Mouse (Mus musculus) embryonic facial prominence, embryonic 11.5 days (tissue): ENCODE data around the gene 1810010H24Rik. TPM values are rescaled to one million over a fixed set of nuclear protein-coding genes. Genes with fewer than 3 reads are reported as not detected.
"Not testable (repeated sequence)": the region's sequence is repeated elsewhere in the genome, so short reads cannot be mapped to it uniquely, and the experiment has no call there.

Source experiments
- ATAC-seq: fragments of 200-750 bp; cut with Nextera tagmentation; replicated peaks from 2 replicates; pipeline ENCODE4 v1.8.0; 2017; ENCODE audit warnings: low read depth; ENCODE audit not compliant: insufficient number of reproducible peaks, low FRiP score, low TSS enrichment
- DNase-seq: peaks from one replicate; pipeline ENCODE4 v3.0.0-alpha.2; 2015; ENCODE audit warnings: low spot score
- H3K27ac ChIP-seq: fragments of 300-500 bp; sonication (generic); replicated peaks from 2 replicates; pipeline ENCODE4 v1.5.1; 2014; ENCODE audit warnings: mild to moderate bottlenecking, low read depth, low read length, control low read depth
- H3K27me3 ChIP-seq: fragments of 300-500 bp; sonication (generic); 2 replicates; pipeline ENCODE4 v1.6.1; 2014; ENCODE audit warnings: mild to moderate bottlenecking, low read length, moderate library complexity, mixed read lengths; ENCODE audit not compliant: control insufficient read depth, insufficient read depth
- H3K36me3 ChIP-seq: fragments of 300-500 bp; sonication (generic); replicated peaks from 2 replicates; pipeline ENCODE4 v1.6.1; 2014; ENCODE audit warnings: low read depth, mild to moderate bottlenecking, low read length, moderate library complexity, mixed read lengths; ENCODE audit not compliant: control insufficient read depth, insufficient read depth
- H3K4me1 ChIP-seq: fragments of 300-500 bp; sonication (generic); 2 replicates; pipeline ENCODE4 v1.6.1; 2014; ENCODE audit warnings: low read length, mixed read lengths; ENCODE audit not compliant: control insufficient read depth, insufficient read depth
- H3K4me2 ChIP-seq: fragments of 300-500 bp; sonication (generic); 2 replicates; pipeline ENCODE4 v1.6.1; 2014; ENCODE audit warnings: low read depth, mild to moderate bottlenecking, control low read depth, low read length, moderate library complexity
- H3K4me3 ChIP-seq: fragments of 300-500 bp; sonication (generic); 2 replicates; pipeline ENCODE4 v1.5.1; 2014; ENCODE audit warnings: low read depth, low read length, control low read depth
- H3K9ac ChIP-seq: fragments of 300-500 bp; sonication (generic); replicated peaks from 2 replicates; pipeline ENCODE4 v1.6.1; 2014; ENCODE audit warnings: mild to moderate bottlenecking, control low read depth, low read length
- H3K9me3 ChIP-seq: fragments of 300-500 bp; sonication (generic); replicated peaks from 2 replicates; pipeline ENCODE4 v1.6.1; 2016; ENCODE audit warnings: mild to moderate bottlenecking, low read length, inconsistent platforms, mixed read lengths; ENCODE audit not compliant: control insufficient read depth
- WGBS: fragments of 180-500 bp; shearing (Covaris S2); extraction: QIAGEN DNeasy Blood & Tissue Kit; methylation state at CpG from one replicate; pipeline ENCODE4 v1.1.7; 2014; 5-methylcytosine and 5-hydroxymethylcytosine counted together
- polyA plus RNA-seq: library from polyadenylated mRNA; unstranded; fragments of >200 nt; fragmentation: Nextera tagmentation; extraction: Ambion mirVana; gene quantifications from 2 replicates; pipeline ENCODE4 v1.2.1, GENCODE M21; 2014

The 1810010H24Rik gene
- polyA plus RNA-seq, 1 experiment from 2014 or later, result 3.4 TPM

DNA sequence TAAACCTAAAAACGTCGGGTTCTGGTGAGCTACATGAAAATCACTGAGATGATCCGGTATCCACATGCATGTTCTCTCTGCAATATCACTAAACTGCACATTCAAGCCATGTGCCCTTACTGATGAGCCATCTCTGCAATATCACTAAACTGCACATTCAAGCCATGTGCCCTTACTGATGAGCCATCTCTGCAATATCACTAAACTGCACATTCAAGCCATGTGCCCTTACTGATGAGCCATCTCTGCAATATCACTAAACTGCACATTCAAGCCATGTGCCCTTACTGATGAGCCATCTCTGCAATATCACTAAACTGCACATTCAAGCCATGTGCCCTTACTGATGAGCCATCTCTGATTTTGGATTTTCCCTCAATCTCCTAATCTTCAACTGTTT, 34.2 kb downstream of the 1810010H24Rik start:
- not testable (repeated sequence) for ATAC-seq
- 89% methylated on average over 3 of the region's 3 CpGs for WGBS

GRCm38 (mm10) chr11:107060941-107061340, 35.5 kb downstream of the 1810010H24Rik start:
- ATAC-seq (no peak), DNase-seq (no peak)
- H3K27ac ChIP-seq, result no peak overlapping the region
- no peak overlapping the region for H3K4me3 ChIP-seq
- no peak overlapping the region for H3K9ac ChIP-seq
- WGBS, result 72% methylated on average over 1 of the region's 1 CpGs
- H3K4me2 ChIP-seq, result no peak overlapping the region
- H3K4me1 ChIP-seq, result no peaks in the 10 kb centered on the region
- peaks cover 35% of the 10 kb centered on the region for H3K36me3 ChIP-seq
- no peaks in the 10 kb centered on the region for H3K27me3 ChIP-seq
- H3K9me3 ChIP-seq, result no peaks in the 10 kb centered on the region

More for the DNA sequence above, 34.2 kb downstream of the 1810010H24Rik start:
- H3K9ac ChIP-seq, DNase-seq, H3K4me2 ChIP-seq, H3K27me3 ChIP-seq, H3K9me3 ChIP-seq, H3K4me3 ChIP-seq, H3K27ac ChIP-seq, H3K4me1 ChIP-seq: not testable (repeated sequence)
- peaks cover 40% of the 10 kb centered on the region for H3K36me3 ChIP-seq

DNA sequence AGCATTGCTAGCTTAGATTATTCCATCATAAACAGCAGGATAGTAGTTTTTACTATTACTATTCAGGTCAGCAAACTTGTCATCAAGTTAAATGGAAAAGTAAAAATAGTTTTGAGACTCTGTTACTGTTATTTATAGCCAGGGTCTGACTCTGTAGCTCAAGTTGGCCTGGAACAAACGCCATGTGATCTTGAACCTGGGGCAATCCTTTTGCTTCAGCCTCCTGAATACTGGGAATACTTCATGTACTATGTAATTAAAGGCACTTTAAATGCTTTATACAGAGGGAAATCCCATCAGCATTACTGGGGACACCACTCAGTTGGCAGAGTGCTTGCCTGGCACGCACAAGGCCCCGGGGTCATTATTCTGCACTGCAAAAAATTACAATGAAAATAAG, 37.6 kb downstream of the 1810010H24Rik start:
- 94% methylated on average over 3 of the region's 3 CpGs for WGBS
- Histone ChIP-seq H3K4me1 (no peaks in the 10 kb centered on the region), H3K36me3 (peaks cover 38% of the 10 kb centered on the region)

GRCm38 (mm10) chr11:107064590-107064989, 39.1 kb downstream of the 1810010H24Rik start:
- no peak for ATAC-seq
- 93% methylated on average over 1 of the region's 1 CpGs for WGBS
- no peaks in the 10 kb centered on the region for H3K27me3 ChIP-seq
- H3K4me3 ChIP-seq, result no peak overlapping the region
- H3K9me3 ChIP-seq, result no peaks in the 10 kb centered on the region
- H3K9ac ChIP-seq, result no peak overlapping the region
- peaks cover 29% of the 10 kb centered on the region for H3K36me3 ChIP-seq
- H3K4me2 ChIP-seq, result no peak overlapping the region
- no peaks in the 10 kb centered on the region for H3K4me1 ChIP-seq
- DNase-seq, result no peak
- H3K27ac ChIP-seq, result no peak overlapping the region

More for the DNA sequence above, 37.6 kb downstream of the 1810010H24Rik start:
- Histone ChIP-seq H3K27ac (no peak overlapping the region), H3K9me3 (no peaks in the 10 kb centered on the region), H3K9ac (no peak overlapping the region), H3K4me2 (no peak overlapping the region), H3K4me3 (no peak overlapping the region), H3K27me3 (no peaks in the 10 kb centered on the region)
- DNase-seq, result no peak
- ATAC-seq, result no peak

- H3K4me3 ChIP-seq, result no peak overlapping the region
- no peak overlapping the region for H3K9ac ChIP-seq
- H3K27ac ChIP-seq, result no peak overlapping the region
- H3K4me2 ChIP-seq, result no peak overlapping the region
- no peaks in the 10 kb centered on the region for H3K4me1 ChIP-seq
- 89% methylated on average over 11 of the region's 11 CpGs for WGBS
- H3K36me3 ChIP-seq, result peaks cover 24% of the 10 kb centered on the region
- ATAC-seq, result no peak
- DNase-seq, result no peak
- no peaks in the 10 kb centered on the region for H3K27me3 ChIP-seq
- no peaks in the 10 kb centered on the region for H3K9me3 ChIP-seq
Measured at GRCm38 (mm10) chr11:107065216-107065785, 39.8 kb downstream of the 1810010H24Rik start.

Other genes starting within 250 kb of the 1810010H24Rik start
- gene Polg2, start 246.1 kb upstream of the 1810010H24Rik start, polyA plus RNA-seq, result 7.3 and 12.7 TPM in 2 replicates
- 498 and 533 TPM in 2 replicates for gene Ddx5, start 236.5 kb upstream of the 1810010H24Rik start, polyA plus RNA-seq
- 21.1 and 22.6 TPM in 2 replicates for gene Cep95, start 236.4 kb upstream of the 1810010H24Rik start, polyA plus RNA-seq
- gene Smurf2, start 105.0 kb upstream of the 1810010H24Rik start, polyA plus RNA-seq, result 19.8 and 20.4 TPM in 2 replicates
- gene Kpna2, start 26.1 kb upstream of the 1810010H24Rik start, polyA plus RNA-seq, result 673 and 680 TPM in 2 replicates
- gene Bptf, start 106.4 kb downstream of the 1810010H24Rik start, polyA plus RNA-seq, result 32.1 and 33.4 TPM in 2 replicates
- gene Nol11, start 163.7 kb downstream of the 1810010H24Rik start, polyA plus RNA-seq, result 77.4 and 79.3 TPM in 2 replicates